Mouse (Mus musculus): ENCODE results near the gene Oas1d. TPM values are rescaled to one million over a fixed set of nuclear protein-coding genes. Genes with fewer than 3 reads are reported as not detected.

Oas1d gene
- polyA plus RNA-seq, 1 experiment: not detected

DNA sequence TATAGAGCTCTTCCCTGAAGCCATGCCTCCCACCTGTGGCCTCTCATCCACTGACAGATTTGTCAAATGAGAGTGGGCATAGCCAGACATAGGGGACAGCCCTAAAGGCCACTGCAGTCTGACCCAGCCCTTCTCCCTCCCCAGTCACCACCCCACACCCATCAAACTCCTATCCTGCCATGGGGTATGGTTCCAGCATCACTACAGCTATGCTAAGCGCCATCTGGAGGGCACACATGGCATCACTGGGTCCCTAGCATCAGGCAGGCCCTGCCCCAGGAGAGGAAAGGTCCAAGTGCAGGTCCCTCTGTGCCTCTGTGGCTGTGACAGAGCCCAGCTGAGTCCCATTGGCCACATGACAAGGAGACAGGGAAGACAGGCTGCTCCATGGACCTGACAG is 12.7 kb downstream of the Oas1d start:
- Histone ChIP-seq H3K4me3 (replicated peaks; ENCODE audit: extremely low read depth, low read depth, low read length) (no peak overlapping the region), H3K4me1 (ENCODE audit: control insufficient read depth, insufficient read depth, low read length) (no peaks in the 10 kb centered on the region)
- TF ChIP-seq CTCF (IDR thresholded peaks at IDR 0.05; ENCODE audit: insufficient read depth, low read length) (peak; percentile 11; the same call in 1 of the 2 replicates), POLR2A (IDR thresholded peaks at IDR 0.05; ENCODE audit: borderline replicate concordance, extremely low read depth, low read depth, low read length) (no peak)
- no peak for DNase-seq
- 3% methylated on average over 1 of the region's 1 CpGs for WGBS

GRCm38 (mm10) chr5:120933966-120934365 is 19.6 kb downstream of the Oas1d start:
- DNase-seq: no peak
- Histone ChIP-seq H3K4me3 (replicated peaks; ENCODE audit: extremely low read depth, low read depth, low read length) (no peak overlapping the region), H3K4me1 (ENCODE audit: control insufficient read depth, insufficient read depth, low read length) (no peaks in the 10 kb centered on the region)
- 29% methylated on average over 5 of the region's 5 CpGs for WGBS
- TF ChIP-seq POLR2A (IDR thresholded peaks at IDR 0.05; ENCODE audit: borderline replicate concordance, extremely low read depth, low read depth, low read length): no peak
- TF ChIP-seq CTCF (IDR thresholded peaks at IDR 0.05; ENCODE audit: insufficient read depth, low read length): no peak

GRCm38 (mm10) chr5:120937841-120938240 is 23.5 kb downstream of the Oas1d start:
- 70% methylated on average over 4 of the region's 4 CpGs for WGBS
- no peaks in the 10 kb centered on the region for H3K4me1 ChIP-seq (ENCODE audit: control insufficient read depth, insufficient read depth, low read length)
- H3K4me3 ChIP-seq (replicated peaks; ENCODE audit: extremely low read depth, low read depth, low read length): no peak overlapping the region
- DNase-seq: no peak
- TF ChIP-seq POLR2A (IDR thresholded peaks at IDR 0.05; ENCODE audit: borderline replicate concordance, extremely low read depth, low read depth, low read length): no peak
- TF ChIP-seq CTCF (IDR thresholded peaks at IDR 0.05; ENCODE audit: insufficient read depth, low read length): no peak

- no peak overlapping the region for H3K4me3 ChIP-seq (replicated peaks; ENCODE audit: extremely low read depth, low read depth, low read length)
- DNase-seq: no peak
- TF ChIP-seq POLR2A (IDR thresholded peaks at IDR 0.05; ENCODE audit: borderline replicate concordance, extremely low read depth, low read depth, low read length) (no peak), CTCF (IDR thresholded peaks at IDR 0.05; ENCODE audit: insufficient read depth, low read length) (no peak)
Measured at GRCm38 (mm10) chr5:120938586-120938985, 24.2 kb downstream of the Oas1d start.

GRCm38 (mm10) chr5:120942076-120942475 is 27.7 kb downstream of the Oas1d start:
- no peaks in the 10 kb centered on the region for H3K4me1 ChIP-seq (ENCODE audit: control insufficient read depth, insufficient read depth, low read length)
- DNase-seq: no peak
- TF ChIP-seq CTCF (IDR thresholded peaks at IDR 0.05; ENCODE audit: insufficient read depth, low read length): no peak
- no peak for TF ChIP-seq POLR2A (IDR thresholded peaks at IDR 0.05; ENCODE audit: borderline replicate concordance, extremely low read depth, low read depth, low read length)
- H3K4me3 ChIP-seq (replicated peaks; ENCODE audit: extremely low read depth, low read depth, low read length): no peak overlapping the region
- WGBS: 60% methylated on average over 10 of the region's 10 CpGs

More at GRCm38 (mm10) chr5:120938586-120938985, 24.2 kb downstream of the Oas1d start:
- 41% methylated on average over 8 of the region's 8 CpGs for WGBS
- no peaks in the 10 kb centered on the region for H3K4me1 ChIP-seq (ENCODE audit: control insufficient read depth, insufficient read depth, low read length)

DNA sequence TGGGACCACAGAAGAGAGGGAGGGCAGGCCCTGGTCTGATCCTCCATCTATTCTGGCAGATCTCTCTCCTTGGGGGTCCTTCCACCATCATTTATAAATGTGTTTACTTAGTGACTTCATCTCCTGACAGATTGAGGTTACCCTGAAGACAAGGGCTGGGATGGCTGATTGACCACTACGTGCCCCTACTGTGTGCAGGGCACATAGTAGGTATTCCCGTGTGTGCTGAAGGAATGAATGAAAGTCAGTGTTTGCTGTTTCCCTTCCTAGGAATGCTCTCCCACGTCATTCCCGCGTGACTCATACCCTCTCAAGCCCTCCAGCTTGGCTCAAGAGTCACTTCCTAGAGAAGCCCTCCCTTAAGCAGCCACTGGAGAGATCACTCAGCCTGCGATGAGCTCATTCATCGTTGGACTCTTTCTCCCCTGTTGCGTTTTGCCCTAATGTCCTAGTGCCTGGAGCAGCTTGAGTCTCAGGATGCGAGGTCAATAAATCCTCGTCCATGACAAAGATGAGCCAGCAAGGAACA is 38.0 kb downstream of the Oas1d start:
- H3K4me1 ChIP-seq (ENCODE audit: control insufficient read depth, insufficient read depth, low read length): no peaks in the 10 kb centered on the region

GRCm38 (mm10) chr5:120953974-120954373 is 39.6 kb downstream of the Oas1d start:
- TF ChIP-seq CTCF (IDR thresholded peaks at IDR 0.05; ENCODE audit: insufficient read depth, low read length) (peak; percentile 62), POLR2A (IDR thresholded peaks at IDR 0.05; ENCODE audit: borderline replicate concordance, extremely low read depth, low read depth, low read length) (no peak)
- no peak for DNase-seq
- no peak overlapping the region for H3K4me3 ChIP-seq (replicated peaks; ENCODE audit: extremely low read depth, low read depth, low read length)
- 21% methylated on average over 5 of the region's 5 CpGs for WGBS
- no peaks in the 10 kb centered on the region for H3K4me1 ChIP-seq (ENCODE audit: control insufficient read depth, insufficient read depth, low read length)

More for the DNA sequence above, 38.0 kb downstream of the Oas1d start:
- WGBS: 58% methylated on average over 10 of the region's 10 CpGs
- no peak for TF ChIP-seq POLR2A (IDR thresholded peaks at IDR 0.05; ENCODE audit: borderline replicate concordance, extremely low read depth, low read depth, low read length)
- TF ChIP-seq CTCF (IDR thresholded peaks at IDR 0.05; ENCODE audit: insufficient read depth, low read length): no peak
- no peak for DNase-seq
- H3K4me3 ChIP-seq (replicated peaks; ENCODE audit: extremely low read depth, low read depth, low read length): no peak overlapping the region

DNA sequence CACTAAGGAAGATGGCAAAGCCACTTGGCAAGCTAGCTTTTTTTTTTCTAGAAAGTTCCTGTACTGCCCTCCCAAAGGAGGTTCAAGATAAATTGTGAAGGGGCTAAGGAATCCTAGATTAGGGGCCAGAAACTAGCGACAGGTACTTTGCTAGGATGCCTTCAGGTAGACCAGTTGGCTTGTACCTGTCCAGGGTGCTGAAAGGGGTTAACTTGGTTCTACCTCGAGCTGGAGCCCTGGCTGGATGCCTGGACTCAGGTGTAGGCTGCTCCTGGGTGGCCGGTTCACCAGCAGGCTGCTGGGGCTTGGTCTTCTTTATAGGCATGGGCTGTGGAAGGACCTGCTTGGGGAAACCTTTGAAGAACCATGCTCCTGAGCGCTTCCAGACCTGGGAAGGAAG is 46.7 kb downstream of the Oas1d start:
- TF ChIP-seq POLR2A (IDR thresholded peaks at IDR 0.05; ENCODE audit: borderline replicate concordance, extremely low read depth, low read depth, low read length) (no peak), CTCF (IDR thresholded peaks at IDR 0.05; ENCODE audit: insufficient read depth, low read length) (no peak)
- no peaks in the 10 kb centered on the region for H3K4me1 ChIP-seq (ENCODE audit: control insufficient read depth, insufficient read depth, low read length)
- no peak overlapping the region for H3K4me3 ChIP-seq (replicated peaks; ENCODE audit: extremely low read depth, low read depth, low read length)
- 47% methylated on average over 4 of the region's 4 CpGs for WGBS
- no peak for DNase-seq

DNA sequence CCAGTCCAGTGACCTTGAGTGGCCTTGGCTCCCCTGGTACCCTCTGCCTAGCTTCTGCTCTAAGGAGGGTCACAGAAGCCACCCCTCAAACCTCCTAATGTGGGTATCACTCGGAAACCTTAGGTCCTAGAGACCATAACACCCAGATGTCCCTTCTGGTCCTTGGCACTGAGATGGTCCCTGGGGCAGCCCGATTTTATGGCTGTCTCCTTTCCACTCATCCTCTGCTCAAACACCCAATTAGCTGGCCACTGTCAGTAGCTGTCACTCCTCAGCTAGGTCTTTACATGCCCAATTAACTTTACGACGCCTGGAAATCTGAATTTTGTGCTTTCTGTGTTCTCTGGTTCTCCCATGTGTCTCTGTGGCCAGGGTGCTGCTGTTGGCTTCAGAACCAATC is 51.8 kb downstream of the Oas1d start:
- WGBS: 82% methylated on average over 4 of the region's 4 CpGs
- H3K4me1 ChIP-seq (ENCODE audit: control insufficient read depth, insufficient read depth, low read length): no peaks in the 10 kb centered on the region
- H3K4me3 ChIP-seq (replicated peaks; ENCODE audit: extremely low read depth, low read depth, low read length): no peak overlapping the region
- DNase-seq: no peak
- TF ChIP-seq CTCF (IDR thresholded peaks at IDR 0.05; ENCODE audit: insufficient read depth, low read length) (no peak), POLR2A (IDR thresholded peaks at IDR 0.05; ENCODE audit: borderline replicate concordance, extremely low read depth, low read depth, low read length) (no peak)

- no peak for DNase-seq
- Histone ChIP-seq H3K4me1 (ENCODE audit: control insufficient read depth, insufficient read depth, low read length) (no peaks in the 10 kb centered on the region), H3K4me3 (replicated peaks; ENCODE audit: extremely low read depth, low read depth, low read length) (no peak overlapping the region)
- TF ChIP-seq CTCF (IDR thresholded peaks at IDR 0.05; ENCODE audit: insufficient read depth, low read length) (no peak), POLR2A (IDR thresholded peaks at IDR 0.05; ENCODE audit: borderline replicate concordance, extremely low read depth, low read depth, low read length) (no peak)
- 78% methylated on average over 8 of the region's 8 CpGs for WGBS
Measured at GRCm38 (mm10) chr5:120966894-120967293, 52.6 kb downstream of the Oas1d start.
